Mouse (Mus musculus): ENCODE results near the gene Gipc2.
A peak's percentile ranks its signal among the peaks of the same experiment; 100 is the strongest.
"Not testable (repeated sequence)": the region's sequence is repeated elsewhere in the genome, so short reads cannot be mapped to it uniquely, and the experiment has no call there.

The Gipc2 gene

DNA sequence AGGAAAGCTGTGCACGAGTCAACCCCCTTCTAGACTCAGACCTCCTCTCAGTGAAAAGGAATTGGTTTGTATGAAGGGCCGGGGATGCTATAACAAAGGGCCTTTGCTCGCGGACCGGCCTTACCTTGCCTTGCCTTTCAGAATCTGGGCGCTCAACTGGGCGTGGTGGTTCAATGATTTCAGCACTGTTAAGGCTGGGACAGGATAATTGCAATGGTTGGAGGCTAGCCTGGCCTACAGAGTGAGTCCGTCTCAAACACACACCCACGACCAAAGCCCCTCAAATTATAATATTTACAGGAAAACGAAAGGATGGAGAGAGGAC is at the start of gene Gipc2:
TSS of gene Gipc2 (minus strand) at position 132 of the 325 bp plus-strand sequence.
- no peak for DNase-seq

DNA sequence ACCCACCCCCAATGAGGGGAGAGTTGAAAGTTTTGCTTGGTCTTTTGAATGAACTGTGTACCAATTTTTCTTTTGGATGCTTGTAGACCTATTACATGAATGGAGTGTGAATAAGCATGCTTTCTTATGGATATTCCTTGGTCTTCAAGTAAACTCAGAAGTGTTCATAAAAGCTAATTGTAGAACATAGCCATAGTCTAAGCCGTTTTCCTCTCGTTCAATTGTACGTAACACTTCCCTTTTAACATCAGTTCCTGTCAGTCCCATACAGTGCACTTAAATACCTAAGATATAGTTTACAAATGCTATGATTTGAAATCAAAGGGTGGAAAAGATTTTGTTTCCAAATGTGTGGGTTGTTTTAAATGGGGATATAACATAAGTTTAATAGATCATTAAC is 47.4 kb upstream of the Gipc2 start:
- DNase-seq, result no peak

DNA sequence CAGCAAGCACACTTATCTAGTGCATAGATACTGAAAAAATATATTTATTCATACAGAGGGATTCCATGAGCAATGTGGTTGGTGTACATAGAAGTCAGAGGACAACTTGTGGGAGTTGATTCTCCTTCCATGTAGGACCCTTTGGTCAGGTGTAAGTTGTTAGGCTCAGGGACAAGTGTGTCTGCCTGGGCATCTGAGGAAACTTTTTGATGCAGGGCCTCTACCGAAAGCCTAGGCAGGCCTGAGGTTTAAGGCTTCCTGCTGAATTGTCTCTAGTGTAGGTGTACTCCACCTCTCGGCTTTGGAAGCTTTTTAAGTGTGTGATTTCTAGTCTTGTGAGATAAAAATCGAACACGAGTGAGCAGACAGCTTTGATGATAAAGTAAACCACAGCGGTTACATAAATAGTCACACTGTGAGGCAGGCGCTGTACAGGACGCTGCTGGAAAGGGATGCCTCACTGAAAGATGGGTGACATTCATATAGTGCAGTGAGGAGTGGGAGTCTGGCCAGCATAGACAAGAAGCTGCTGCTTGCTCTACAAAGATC is 45.8 kb upstream of the Gipc2 start:
- DNase-seq, result no peak

DNA sequence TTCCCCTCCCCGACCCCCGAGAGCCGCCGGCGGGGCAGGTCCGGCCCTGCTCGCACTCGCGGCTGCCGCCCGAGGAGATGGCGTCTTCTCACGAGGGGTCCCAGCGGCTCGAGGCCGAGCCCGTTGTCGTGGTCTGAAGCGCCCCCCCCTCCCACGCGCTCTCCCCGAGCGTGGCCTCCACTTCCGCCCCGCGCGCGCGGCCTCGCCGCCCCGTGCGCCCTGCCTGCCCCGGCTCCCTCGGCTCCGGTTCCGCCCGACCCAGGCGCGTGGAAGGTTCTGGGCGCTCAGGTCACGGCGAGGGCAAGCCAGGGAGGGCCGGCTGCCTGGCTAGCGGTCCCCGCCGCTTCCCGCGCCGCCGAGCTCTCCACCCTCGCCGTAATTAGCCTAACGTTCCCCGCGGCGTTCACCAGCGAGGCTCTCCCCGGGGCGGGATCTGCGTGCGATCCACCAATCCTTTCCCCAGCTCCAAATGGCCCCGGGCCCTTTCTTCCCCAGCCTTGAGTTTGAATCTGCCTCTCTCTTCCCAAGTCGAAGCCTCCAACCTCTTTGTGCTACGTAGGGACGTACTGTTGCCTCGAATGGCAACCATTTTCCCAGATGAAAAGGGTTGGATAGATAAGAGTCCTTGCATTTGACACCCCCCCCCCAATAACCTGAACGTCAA is 44.8 kb upstream of the Gipc2 start:
- no peak for DNase-seq

DNA sequence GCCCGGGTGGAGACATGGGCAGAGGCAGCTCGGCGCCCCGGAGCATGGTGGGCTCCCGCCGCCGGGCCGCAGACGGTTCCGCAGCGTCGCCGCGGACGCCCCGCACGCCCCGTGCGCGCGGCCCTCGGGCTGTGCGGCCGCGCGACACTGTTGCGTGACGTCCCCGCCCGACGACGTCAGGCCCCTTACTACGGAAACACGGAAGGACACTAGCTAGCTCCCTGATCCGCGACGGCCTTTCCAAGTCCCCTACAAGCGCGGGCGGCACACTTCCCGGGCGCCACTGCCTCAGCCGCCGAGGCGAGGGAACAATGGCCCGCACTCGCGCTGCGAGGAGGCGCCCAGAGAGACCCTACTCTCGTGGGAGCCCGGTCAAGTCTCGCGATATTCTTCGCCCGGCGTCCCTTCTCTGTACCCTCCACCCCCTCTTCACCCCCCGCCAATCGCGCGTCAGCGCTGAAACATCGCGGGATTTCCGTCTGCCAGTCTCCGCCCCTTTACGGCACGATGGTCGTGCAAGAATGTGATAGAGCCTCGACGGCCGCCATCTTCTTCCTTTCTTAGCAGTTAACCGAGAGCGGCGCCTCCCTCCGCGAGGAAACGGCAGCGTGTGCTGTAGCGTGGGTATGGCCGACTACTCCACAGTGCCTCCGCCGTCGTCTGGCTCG is 44.1 kb upstream of the Gipc2 start, which contains the start of the genes Dnajb4 and Fubp1:
TSS of gene Dnajb4 (minus strand) at position 336 of the 668 bp plus-strand sequence.
TSS of gene Fubp1 (plus strand) at position 456 of the 668 bp plus-strand sequence.
- peak; percentile 99 for DNase-seq

DNA sequence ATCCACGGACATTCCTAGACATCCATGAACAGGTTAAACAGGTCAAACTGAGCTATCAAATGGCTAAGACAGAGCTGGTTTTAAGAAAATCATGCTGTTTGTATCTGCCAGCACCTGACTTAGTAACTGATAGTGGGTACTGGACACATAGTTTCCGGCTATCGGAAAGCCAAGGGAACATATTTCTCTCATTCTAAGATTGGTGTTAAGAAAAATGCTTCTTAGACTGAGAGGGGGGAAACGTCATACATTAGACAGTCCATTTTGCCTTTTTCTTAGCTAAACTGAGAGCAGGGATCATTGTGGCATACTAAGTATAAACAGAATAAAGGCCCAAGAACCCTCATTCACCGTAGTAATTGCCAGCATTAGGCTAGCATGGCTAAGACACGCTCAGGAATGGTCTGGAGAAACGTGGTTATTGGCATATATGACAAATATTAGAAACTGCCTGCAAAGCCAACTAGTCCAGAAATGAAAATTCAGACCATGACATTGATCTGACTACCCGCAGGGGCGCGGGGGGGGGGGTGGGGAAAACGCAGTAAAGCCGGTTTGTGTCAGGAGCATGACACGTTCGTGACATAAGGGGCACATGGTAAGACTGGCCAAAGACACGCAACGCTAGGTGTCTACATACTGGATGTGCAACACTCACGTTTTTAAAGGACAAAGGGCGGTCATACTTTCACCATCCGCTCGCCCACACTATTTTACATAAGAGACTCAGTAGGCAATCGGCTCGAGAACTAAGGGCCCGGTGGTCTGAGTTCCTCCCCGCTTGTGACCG is 43.3 kb upstream of the Gipc2 start:
- no peak for DNase-seq

DNA sequence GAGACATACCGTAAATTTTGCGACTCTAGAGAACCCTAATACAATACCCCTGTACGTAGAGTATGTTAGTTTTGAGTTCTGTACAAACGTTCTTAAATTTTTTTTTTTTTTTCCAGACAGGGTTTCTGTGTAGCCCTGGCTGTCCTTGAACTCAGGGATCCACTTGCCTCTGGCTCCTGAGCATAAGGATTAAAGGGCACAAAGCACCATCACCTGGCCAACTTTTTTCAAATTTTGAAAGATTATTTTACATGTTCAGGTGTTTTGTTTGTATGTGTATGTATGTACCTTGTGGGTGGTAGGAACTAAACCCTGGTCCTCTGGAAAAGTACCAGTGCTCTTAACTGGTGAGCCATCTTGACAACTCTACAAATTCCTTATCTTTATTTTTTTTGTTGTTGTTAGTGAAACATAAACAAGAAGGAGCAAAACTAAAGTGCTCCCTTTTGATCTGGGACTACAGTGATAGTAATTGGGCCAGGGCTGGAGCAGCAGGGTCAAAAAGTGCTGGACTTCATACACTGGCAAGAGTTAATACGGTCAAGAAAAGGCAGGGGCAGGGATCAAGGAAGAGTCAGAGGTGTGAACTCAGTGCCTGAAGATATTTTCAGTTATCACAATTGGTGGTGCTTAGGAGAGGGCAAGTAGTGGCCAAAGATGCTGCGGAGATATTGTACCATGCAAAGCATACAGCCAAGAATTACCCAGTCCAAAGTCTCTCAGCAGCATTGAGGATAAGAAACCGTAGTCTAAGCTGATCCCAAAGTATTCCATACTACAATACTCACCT is 42.3 kb upstream of the Gipc2 start:
- no peak for DNase-seq

DNA sequence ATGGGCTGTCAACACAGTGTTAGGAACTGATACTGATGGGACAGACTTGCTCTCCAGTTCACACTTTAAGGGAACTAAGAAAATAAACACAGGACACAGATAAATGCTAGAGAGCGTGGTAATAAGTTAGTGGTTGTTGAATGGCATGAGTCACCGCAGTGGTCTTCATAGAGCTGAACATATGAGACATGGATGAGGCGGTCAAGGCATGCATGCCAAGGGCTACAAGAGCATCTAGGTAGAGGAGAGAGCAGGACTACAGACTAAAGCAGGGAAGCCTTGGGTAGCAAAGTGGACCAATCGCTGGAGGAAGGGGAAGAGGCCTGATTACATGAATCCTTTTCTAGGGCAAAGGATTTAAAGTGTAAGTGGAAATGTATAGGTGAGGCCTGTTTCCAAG is 41.1 kb upstream of the Gipc2 start:
- DNase-seq, result no peak

DNA sequence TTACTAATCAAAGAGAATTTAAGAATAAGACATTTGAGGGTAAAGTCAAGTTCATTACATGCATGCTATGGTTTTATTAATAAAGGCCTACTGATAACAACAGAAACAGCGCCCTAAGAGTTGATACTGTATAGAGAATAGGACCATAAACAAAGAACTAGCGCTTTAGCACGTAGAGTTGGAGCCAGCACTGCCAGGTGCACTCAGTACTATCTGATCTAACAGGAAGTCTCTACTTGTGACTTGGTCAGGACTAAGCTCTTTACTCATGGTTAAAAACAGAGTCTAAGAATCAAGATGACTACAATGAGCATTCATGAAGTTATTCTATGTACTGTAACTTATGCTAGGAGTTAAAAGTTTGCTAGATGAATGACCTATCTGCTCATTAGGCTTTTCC is 38.5 kb upstream of the Gipc2 start:
- DNase-seq, result no peak

DNA sequence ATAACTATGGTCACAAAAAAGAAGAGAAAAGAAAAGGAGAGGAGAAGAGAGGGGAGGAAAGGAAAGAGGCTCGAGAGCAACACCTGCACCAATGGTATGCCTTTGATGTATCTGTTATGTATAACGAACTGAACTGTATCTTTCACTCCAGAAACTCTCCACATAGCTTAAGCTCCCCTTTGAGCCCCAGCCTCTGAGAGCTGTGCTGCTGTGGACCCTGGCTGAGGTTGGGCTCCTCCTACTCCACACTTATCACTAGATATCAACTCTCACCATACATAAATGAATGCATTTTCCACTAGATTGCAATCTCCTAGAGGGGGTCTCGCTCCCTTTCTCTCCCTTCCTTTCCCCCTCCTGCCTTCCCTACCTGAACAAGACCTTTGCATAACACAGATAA is 38.0 kb upstream of the Gipc2 start:
- DNase-seq, result no peak

DNA sequence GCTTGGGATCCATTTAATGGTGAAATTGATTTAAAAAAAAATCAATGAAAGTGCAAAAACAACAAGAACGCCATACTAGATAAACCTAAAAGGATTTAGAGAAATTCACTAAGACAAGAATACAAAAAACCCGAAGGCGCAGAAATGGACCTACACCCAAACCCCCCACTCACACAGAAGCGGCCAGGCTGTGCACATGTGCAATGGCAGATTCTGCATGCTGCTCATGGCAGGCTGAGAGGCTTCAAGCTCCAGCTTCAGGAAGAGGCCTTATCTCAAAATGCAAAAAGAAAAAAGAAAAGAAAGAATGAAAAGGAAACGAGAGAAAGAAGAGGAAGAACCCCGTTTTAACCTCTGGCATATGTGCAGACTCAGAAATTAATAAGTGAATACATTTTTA is 37.4 kb upstream of the Gipc2 start:
- DNase-seq, result no peak

DNA sequence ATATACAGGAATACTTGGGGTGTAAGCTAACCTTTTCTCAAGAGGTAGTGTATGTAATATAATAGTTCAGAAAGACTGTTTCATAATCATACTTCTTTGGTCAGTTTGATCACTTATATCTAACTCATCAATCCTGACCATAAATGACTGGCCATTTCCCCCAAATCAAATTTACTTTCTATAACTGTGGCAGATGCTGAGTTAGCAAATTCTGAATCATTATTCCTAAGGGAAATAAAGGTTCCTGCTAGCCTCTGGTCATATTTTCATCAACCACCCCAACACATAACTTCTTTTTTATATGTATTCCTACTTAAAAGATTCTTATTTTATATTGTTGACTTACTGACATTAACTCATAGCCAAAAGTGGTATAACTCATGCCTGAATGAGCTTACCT is 36.9 kb upstream of the Gipc2 start:
- no peak for DNase-seq

DNA sequence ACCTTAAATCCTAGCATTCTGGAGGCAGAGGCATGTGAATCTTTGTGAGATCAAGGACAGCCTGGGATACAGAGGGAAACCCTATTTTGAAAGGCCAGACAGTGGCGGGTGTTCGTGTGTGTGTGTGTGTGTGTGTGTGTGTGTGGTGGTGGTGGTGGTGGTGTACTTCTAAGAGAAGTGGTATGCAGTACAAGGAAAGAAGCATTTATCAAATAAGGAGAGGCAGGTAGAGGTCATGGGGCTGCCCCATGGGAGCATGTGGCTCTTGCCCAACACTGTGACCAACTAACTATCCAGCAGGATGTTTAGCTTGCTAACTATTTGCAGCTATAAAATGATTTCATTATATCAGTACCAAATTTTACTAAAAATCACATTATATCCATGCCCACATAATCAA is 35.6 kb upstream of the Gipc2 start:
- DNase-seq, result no peak

DNA sequence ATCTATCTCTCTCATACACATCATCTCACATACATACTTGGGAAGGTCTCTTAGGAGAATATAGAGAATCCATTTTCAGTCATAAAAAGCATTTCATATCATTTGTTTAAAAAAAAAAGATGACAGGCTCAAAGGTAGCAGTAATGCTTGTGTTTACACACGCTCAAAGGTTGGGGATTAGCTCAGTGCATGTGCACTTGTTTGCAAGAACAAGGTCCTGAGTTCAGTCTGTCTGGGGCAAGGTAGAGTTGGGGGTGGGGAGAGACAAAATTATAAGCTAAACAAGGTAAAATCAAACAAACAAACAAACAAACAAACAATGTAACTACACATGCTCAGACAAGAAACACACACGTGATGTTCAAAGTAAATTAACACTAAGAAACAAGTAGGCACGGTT is 35.2 kb upstream of the Gipc2 start:
- no peak for DNase-seq

DNA sequence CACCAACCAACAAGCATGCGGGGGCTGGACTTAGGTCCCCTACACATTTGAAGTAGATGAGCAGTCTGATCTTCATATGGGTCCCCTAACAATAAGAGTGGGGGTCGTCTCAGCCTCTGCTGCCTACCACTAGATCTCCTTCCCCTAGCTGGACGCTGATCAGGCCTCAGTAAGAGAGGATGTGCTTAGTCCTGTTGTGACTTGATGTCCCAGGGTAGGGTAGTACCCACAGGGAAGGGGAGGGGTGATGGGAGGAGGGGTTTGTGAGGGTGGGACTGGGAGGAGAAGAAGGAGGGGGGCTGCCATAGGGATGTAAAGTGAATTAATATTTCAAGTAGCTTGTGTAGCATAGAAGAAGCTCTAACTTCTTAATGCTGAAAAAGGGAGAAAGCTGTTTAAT is 33.1 kb upstream of the Gipc2 start:
- no peak for DNase-seq

DNA sequence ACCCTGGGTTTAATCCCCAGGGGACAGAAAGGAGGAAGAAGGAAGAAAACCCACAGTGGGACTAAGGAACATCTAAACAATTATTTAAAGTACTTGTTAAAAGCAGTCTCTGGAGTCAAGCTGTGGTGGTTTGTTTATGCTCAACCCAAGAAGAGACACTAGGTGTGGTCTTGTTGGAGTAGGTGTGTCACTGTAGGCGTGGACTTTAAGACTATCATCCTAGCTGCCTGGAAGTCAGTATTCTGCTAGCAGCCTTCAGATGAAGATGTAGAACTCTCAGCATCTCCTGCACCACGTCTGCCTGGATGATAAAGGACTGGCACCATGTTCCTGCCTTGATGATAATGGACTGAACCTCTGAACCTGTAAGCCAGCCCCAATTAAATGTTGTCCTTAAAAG is 31.2 kb upstream of the Gipc2 start:
- DNase-seq, result not testable (repeated sequence)

DNA sequence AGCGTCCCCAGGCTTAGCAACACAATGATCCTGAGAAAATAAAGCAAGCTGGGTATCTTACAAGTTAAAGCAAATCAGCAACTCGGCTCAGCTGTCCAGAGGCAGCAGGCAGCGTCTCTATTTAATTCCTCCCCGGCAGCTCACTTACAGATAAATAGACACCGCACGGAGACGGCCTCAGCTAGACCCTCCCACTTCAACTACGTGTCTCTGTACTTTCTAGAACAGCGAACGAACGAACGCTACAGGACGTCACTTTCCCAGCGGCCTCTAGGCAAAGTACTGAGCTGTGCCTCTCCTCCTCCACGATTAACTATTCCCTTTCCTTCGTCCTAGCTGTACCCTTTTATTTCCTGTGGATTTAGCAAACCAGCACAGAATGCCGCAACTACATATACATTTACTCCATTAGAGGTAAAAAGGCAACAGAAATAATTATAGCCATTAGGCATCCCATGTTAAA is 27.6 kb upstream of the Gipc2 start:
- peak; percentile 80 for DNase-seq

DNA sequence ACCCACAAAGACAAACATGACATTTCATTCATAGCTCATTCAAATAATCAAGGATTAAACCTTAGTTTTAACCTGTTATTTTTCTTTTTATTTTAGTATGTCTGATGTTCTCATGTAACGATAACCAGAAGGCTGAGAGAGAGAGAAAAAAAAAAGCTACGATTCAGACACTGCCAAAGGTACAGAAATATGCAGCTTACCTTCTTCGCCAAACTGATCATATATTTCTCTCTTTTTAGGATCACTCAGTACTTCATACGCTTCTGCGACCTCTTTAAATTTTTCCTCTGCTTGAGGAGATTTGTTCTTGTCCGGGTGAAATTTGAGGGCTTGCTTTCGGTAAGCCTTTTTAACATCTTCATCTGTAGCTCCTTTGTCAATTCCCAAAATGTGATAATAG is 27.1 kb upstream of the Gipc2 start:
- DNase-seq, result no peak

DNA sequence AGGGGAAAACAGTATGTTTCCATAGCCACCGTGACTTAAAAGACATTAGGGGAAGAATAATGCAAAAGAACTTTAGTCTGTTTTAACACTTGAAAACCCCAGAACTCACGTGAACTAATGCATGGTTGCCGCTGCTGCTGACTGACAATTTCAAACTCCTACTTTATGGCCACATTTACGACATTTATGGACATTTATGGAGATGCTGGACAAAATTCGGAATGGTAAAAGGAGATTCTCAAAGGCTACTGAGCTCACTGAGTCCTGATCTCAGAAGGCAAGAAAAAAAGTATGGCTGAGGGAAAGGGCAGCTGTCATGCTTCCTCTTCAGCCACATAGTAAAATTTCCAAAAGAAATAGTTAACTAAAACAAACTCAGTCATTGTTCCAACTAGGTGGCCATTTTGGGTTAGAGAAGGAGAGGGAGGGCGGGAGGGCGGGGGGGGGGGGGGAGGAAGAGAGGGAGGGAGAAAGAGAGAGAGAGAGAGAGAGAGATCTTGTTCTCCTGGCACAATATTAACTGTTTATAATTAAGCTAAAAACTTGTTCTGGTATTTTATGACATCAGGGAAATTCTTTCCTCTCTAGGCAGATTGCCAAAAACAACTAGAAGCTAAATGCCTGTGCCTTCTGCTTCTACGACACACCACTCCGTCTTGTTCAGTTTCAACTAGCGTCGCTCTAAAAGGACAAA is 26.4 kb upstream of the Gipc2 start:
- no peak for DNase-seq

DNA sequence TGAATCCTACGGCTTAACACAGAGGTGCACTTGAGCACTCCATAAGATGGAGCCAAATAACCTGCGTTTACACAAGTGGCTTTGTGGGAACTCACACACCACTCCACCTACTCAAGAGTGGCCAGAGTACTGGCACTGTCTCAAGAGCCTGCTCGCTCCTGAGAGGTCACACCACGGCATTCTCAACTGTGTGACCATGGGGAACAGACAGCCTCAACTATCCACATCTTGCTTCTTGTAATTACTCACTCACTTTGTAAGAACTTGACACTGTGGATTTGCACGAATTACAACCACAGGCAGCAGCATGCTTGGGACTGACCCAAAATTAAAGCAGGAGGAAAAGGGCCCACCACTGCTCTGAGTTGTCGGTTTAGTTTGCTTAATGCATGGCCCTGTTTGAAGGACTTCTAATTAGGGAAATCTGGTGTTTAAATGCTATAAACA is 25.8 kb upstream of the Gipc2 start:
- DNase-seq, result peak; percentile 27

DNA sequence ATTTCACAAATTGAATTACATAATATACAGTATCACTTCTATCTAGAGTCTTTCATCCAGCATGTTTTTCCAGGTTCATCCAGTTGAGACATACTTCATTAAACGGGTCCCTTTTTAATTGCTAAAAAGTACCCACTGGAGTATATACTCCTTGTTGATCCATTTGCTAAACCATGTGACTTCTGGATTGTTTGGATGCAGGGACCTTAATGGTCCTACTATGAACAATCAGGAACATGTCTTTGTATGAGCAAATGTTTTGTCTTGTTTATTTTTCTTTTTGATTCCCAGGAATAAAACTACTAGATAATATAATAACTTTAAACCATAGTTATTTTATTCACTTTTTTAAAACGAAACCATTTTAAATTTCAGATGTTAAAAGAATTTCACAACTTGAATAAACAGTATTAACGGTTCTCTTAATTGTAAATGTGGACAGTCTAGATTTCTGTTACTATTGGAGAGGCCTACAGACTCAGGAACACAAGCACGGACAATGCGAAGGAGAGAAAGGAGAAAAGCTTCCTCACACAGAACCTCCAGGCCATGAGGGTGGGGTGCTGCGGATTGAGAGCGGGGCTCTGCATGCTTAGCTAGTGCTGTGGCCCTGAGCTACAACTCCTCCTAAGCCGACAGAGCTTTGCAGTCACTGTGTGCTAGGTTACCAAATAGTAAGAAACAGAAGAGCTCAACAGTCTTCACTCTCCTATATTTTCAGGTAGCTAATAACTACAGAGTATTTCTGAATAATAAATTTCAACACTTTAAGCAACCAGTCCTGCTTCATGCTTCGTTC is 24.8 kb upstream of the Gipc2 start:
- DNase-seq, result no peak

Measured in cerebellum, adult 11-12 months (tissue).